Mouse (Mus musculus): ENCODE results near the gene Nrarp. TPM values are rescaled to one million over a fixed set of nuclear protein-coding genes. Genes with fewer than 3 reads are reported as not detected.

Nrarp gene
- total RNA-seq, 2 experiments from 2014 or later = 14.0 to 15.0 TPM

- intact Hi-C loops (cut with DNase I) = no loop called here
- peak in 1 of 2 experiments; percentile 7 for DNase-seq
Measured at GRCm38 (mm10) chr2:25172629-25173028, 7.9 kb upstream of the Nrarp start.

GRCm38 (mm10) chr2:25173821-25174220, 6.7 kb upstream of the Nrarp start:
- intact Hi-C loops (cut with DNase I) = no loop called here
- DNase-seq = no peak

- intact Hi-C loops (cut with DNase I) = no loop called here
- no peak for DNase-seq
Measured at GRCm38 (mm10) chr2:25174866-25175689, 5.5 kb upstream of the Nrarp start.

- intact Hi-C loops (cut with DNase I) = no loop called here
- DNase-seq = no peak
Measured at GRCm38 (mm10) chr2:25175690-25176078, 4.9 kb upstream of the Nrarp start.

- DNase-seq = peak in 1 of 2 experiments; percentile 14
- intact Hi-C loops (cut with DNase I) = no loop called here
Measured at GRCm38 (mm10) chr2:25176573-25176972, 4.0 kb upstream of the Nrarp start.

GRCm38 (mm10) chr2:25177076-25177475, 3.5 kb upstream of the Nrarp start:
- peak in 1 of 2 experiments; percentile 18 for DNase-seq
- intact Hi-C loops (cut with DNase I) = no loop called here

GRCm38 (mm10) chr2:25177685-25178084, 2.9 kb upstream of the Nrarp start:
- peak; percentile 57 to 67 for DNase-seq
- intact Hi-C loops (cut with DNase I) = no loop called here

- peak in 1 of 2 experiments; percentile 24 for DNase-seq
Measured at GRCm38 (mm10) chr2:25178285-25178972, 2.1 kb upstream of the Nrarp start.

GRCm38 (mm10) chr2:25179566-25180217, 866 bp upstream of the Nrarp start:
- intact Hi-C loops (cut with DNase I) = loop anchor here (2.0 to 5.0 kb wide), 2 partner anchors 17 to 37 kb away; no protein-coding TSS in a partner anchor
- no peak for DNase-seq

More at GRCm38 (mm10) chr2:25178285-25178972, 2.1 kb upstream of the Nrarp start:
- intact Hi-C loops (cut with DNase I) = no loop called here

- DNase-seq = peak; percentile 59 to 63
- intact Hi-C loops (cut with DNase I) = loop anchor here (2.0 to 5.0 kb wide), 2 partner anchors 18 to 39 kb away; no protein-coding TSS in a partner anchor
Measured at GRCm38 (mm10) chr2:25180973-25181890, 674 bp downstream of the Nrarp start.

- peak in 1 of 2 experiments; percentile 10 for DNase-seq
- intact Hi-C loops (cut with DNase I) = loop anchor here (2.0 to 5.0 kb wide), 2 partner anchors 19 to 40 kb away; no protein-coding TSS in a partner anchor
Measured at GRCm38 (mm10) chr2:25181891-25182397, 1.4 kb downstream of the Nrarp start.

GRCm38 (mm10) chr2:25182664-25183063, 2.1 kb downstream of the Nrarp start:
- intact Hi-C loops (cut with DNase I) = loop anchor here (5.0 kb wide), 1 partner anchor 40 kb away; no protein-coding TSS in a partner anchor
- peak in 1 of 2 experiments; percentile 15 for DNase-seq

GRCm38 (mm10) chr2:25183336-25183735, 2.8 kb downstream of the Nrarp start:
- no peak for DNase-seq
- intact Hi-C loops (cut with DNase I) = loop anchor here (5.0 kb wide), 1 partner anchor 41 kb away; no protein-coding TSS in a partner anchor

- intact Hi-C loops (cut with DNase I) = loop anchor here (5.0 kb wide), 1 partner anchor 42 kb away; no protein-coding TSS in a partner anchor
Measured at GRCm38 (mm10) chr2:25184496-25184895, 3.9 kb downstream of the Nrarp start.

GRCm38 (mm10) chr2:25185625-25186574, 5.3 kb downstream of the Nrarp start:
- peak; percentile 58 to 68 for DNase-seq

More at GRCm38 (mm10) chr2:25184496-25184895, 3.9 kb downstream of the Nrarp start:
- DNase-seq = no peak

GRCm38 (mm10) chr2:25186575-25186930, 6.0 kb downstream of the Nrarp start:
- no peak for DNase-seq
- intact Hi-C loops (cut with DNase I) = loop anchor here (1.0 to 2.0 kb wide), 2 partner anchors 59 to 88 kb away; no protein-coding TSS in a partner anchor

More at GRCm38 (mm10) chr2:25185625-25186574, 5.3 kb downstream of the Nrarp start:
- intact Hi-C loops (cut with DNase I) = loop anchor here (1.0 to 2.0 kb wide), 2 partner anchors 59 to 87 kb away; no protein-coding TSS in a partner anchor

- no peak for DNase-seq
- intact Hi-C loops (cut with DNase I) = loop anchor here (2.0 kb wide), 1 partner anchor 89 kb away; no protein-coding TSS in a partner anchor
Measured at GRCm38 (mm10) chr2:25187841-25188240, 7.3 kb downstream of the Nrarp start.

GRCm38 (mm10) chr2:25193330-25193770, 12.8 kb downstream of the Nrarp start:
- peak; percentile 87 to 88 for DNase-seq
- intact Hi-C loops (cut with DNase I) = loop anchor here (1.0 kb wide), 1 partner anchor 35 kb away; no protein-coding TSS in a partner anchor
